Mouse (Mus musculus) layer of hippocampus, postnatal 25 days (tissue): ENCODE measurements around the gene Fam71f2. TPM values are rescaled to one million over a fixed set of nuclear protein-coding genes. Genes with fewer than 3 reads are reported as not detected.
A peak's percentile ranks its signal among the peaks of the same experiment; 100 is the strongest.

Source experiments
- DNase-seq, 2 experiments: peaks; one replicate each; pipeline ENCODE4 v3.0.0; 2022; ENCODE audit warnings: mixed read lengths in 2 of 2, low spot score in 1 of 2; ENCODE audit errors: extremely low spot score in 1 of 2
- total RNA-seq, 2 experiments: library from RNA; stranded (reverse); gene quantifications; 2 replicates each; pipeline ENCODE4 v1.2.3; 2021

Gene Fam71f2
- total RNA-seq = 1 to 10 TPM in 1 of 2 experiments, not detected in 1; 1.0 TPM

DNA sequence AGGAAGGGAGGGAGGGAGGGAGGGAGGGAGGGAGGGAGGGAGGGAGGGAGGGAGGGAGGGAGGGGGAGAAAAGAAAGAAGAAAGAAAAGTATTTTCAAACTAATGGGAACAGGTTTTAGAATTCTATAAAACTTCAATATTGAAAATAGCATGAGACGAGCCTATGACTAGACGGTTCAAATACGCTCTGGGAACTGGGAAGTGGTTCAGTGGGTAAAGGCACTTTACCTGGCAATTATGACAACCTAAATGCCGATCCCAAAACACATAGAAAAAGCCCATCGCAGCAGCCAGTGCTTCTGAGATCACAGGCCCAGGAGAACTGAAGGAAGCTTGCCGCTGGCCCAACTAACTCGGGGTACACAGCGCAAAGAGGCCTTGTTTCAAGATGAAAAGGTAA is at the start of gene Fam71f2:
Fam71f2 (plus strand) TSS at position 301 of the 400 bp plus-strand sequence.
- DNase-seq = no peak

DNA sequence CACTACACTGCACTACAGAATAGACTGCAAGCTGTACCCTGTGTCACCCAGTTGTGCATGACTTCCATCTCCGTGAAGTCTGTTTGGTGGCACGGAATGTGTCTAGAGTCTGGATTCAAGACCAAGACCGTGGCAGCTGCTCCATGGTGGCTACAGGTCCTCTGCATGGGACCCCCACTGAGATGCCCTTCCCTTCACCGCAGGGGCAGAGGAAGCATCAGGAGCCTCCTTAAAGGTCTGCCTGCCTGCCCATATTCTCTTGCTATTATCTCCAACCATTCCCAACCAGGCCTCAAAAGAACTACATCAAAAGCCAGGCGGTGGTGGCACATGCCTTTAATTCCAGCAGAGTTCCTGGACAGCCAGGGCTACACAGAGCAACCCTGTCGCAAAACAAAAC is 49.0 kb upstream of the Fam71f2 start:
- no peak for DNase-seq

DNA sequence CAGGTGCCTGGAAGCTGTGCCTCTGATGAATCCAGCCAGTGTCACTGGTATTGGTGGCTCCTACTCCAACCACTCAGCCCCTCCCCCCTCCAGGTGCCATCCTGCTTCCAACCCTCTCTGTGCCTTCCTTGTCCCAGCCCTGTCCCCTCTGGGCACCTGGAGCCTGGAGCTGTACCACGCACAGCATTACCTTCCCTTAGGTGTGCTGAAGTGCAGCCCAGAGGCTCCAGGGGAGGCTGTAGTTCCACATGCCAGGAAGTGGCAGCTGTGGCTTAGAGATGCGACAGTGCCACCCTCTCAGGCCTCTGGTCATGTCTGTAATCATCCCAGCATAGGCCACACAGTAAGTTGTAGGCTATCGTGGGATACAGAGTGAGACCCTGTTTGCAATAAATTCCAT is 47.6 kb upstream of the Fam71f2 start:
- no peak for DNase-seq

DNA sequence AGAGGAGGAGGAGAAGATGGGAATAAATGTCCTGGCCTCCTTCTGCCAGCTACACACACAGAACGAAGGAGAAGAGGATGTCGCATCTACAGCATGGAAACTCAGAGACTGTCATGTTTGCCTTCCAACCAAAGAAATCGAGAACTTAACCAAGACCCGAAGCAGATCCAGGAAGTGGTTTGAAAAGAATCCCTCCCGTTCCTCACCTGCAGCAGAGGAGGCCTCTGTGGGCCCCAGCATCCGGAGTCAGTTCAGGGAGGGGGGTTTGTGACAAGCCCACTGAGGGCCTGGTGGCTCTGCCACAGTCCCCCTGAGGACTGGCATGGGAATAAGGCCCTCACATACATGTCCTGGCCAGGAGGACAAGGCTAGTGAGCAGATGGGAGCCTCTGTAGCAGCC is 47.1 kb upstream of the Fam71f2 start:
- no peak for DNase-seq

DNA sequence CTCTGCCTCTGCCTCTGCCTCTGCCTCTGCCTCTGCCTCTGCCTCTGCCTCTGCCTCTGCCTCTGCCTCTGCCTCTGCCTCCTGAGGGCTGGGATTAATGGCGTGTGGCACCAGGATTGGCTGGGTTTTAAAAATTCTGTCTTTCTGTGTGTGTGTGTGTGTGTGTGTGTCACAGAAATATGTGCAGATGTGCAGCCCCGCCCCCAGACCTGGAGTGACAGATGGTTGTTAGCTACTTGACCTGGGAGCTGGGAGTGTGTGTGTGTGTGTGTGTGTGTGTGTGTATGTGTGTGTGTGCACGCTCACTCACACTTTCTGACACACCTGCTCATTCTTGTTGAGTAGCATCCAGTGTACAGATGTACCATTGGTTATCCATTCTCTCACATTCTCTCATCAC is 45.7 kb upstream of the Fam71f2 start:
- no peak for DNase-seq

DNA sequence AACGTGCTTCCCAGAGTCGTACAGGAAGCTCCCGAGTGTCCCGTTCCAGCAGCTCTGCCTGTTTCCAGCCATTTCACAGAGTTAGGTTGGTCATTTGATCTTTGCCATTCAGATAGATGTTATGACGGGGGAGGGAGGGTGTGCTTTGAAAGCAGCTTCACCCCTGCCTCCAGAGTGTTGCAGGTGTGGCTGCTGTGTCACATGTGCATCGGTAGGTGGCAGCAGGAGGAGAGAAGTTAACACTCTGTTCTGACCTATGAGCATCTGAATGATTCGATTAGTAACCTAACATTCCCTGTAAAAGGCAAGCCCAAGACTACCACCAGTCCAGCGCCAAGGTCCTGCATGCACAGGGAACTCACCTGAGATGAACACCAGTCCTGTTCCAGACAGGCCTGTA is 45.1 kb upstream of the Fam71f2 start:
- no peak for DNase-seq

DNA sequence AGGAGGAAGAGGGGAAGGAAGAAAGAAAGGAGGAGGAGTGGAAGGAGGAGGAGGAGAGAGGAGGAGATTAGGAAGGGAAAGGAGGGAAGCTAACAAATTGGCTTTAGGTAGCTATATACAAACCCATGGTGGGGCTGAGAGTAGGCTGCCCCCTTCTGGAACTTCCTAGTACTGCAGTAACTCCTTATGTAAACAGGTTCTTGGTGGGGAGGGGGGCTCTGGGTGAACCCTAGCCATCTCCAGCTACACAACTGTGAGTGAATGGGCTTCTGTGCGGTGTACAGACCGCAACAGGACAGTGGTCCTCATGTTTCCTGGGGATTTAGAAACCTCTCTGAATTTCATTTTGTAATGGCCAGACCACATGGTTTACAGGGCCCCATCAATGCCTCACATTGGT is 38.6 kb upstream of the Fam71f2 start:
- peak in 1 of 2 experiments; percentile 61 for DNase-seq

DNA sequence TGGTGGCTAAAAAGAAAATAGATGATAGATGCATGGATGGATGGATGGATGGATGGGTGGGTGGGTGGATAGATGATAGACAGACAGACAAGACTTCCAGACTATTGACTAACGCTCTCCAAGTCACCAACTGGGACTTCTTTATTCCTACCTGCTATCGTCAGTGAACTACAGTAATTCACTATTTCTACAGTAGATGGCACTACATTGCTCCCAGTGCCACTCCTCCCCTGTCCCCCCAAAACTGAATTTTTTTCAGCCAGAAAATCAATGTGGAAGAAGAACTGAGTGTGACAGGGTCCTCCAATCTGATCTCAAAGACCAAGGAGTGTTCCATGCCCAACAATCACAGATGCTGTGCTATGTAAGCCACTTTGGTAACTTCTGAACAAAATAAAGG is 37.7 kb upstream of the Fam71f2 start:
- DNase-seq = no peak

DNA sequence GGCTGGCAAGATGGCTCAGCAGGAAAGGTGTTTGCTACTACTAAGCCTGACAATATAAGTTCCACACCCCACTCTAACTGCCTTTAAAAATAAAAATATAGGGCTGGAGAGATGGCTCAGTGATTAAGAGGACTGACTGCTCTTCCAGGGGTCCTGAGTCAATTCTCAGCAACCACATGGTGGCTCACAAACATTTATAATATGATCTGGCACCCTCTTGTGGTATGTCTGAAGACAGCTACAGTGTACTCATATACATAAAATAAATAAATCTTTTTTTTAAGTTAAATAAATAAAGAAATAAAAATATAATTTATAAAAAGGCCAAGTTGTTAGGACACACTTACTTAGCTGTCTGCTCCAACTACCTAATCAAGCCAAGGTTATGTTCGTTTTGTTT is 37.1 kb upstream of the Fam71f2 start:
- no peak for DNase-seq

DNA sequence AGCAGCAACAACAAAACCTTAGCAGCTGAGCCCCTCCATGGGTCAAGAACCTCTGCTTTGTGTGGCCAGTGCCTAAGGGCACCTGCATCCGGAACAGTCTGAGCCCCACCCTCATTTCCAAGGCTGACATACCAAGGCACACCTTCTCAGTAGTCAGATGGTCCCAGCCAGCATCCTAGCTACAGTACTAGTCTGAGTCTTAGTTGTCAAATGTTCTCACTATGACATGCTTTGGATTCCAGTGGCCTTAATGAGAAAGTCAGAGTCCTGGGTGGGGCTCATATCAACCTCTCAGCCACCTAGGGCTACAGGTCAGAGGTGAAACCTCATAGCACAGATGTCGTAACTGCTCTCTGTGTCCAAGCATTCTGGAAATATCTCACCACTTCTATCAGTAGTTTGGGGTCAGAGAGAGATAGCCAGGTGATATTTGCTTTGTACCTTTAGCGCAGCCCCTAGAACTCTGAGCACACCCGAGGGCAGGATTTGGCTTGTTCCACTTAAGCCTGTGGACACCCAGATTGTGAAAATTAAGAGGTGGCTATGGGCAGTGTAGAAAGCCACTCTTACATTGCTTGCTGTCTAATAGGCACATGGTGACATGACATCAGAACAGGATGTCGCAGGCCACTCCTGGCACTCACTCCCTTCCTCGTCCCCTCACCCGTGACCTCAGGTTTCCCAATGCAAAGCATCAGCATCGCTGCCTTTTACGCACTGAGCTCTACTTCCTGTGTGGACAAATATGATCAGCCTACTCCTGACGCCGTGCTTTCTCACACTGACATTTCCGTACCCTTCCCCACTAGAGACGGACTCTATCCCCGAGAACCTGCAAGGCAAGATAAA is 33.9 kb upstream of the Fam71f2 start:
- DNase-seq = no peak

DNA sequence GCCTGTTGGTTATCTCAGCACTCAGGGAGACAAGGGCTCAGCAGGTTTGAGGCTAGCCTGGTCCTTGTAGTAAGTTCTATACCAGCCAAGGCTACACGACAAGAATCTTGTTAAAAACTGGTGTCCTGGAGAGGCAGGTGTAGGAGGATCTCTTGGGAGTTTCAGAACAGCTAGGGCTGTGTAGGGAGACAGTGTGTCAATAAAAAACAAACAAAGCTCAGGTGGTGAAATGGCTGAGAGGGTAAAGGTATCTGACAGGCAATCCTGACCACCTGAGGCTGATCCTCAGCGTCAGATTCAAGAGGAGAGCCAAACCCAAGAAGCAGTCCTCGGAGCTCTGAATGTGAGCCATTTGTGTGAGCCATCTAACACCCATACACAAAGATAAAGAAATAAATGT is 33.2 kb upstream of the Fam71f2 start:
- no peak for DNase-seq

DNA sequence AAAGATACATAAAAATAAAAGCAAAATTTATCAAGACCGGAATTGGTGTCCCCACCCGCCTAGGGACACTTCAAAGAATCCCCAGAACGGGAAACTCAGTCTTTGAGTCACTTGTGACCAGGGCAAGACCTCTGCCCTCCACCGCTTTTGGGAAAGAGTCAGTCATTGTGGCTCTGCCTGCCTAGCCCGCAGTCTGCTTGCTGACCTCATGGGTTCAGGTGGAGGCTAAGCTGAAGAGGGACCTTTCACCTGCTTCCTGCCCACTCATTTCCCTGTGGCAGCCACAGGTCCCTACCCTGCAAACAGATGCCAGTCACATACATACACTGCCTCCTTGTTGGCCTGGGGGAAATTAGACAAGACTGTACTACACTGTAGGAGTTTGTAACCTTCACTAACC is 32.8 kb upstream of the Fam71f2 start:
- no peak for DNase-seq

DNA sequence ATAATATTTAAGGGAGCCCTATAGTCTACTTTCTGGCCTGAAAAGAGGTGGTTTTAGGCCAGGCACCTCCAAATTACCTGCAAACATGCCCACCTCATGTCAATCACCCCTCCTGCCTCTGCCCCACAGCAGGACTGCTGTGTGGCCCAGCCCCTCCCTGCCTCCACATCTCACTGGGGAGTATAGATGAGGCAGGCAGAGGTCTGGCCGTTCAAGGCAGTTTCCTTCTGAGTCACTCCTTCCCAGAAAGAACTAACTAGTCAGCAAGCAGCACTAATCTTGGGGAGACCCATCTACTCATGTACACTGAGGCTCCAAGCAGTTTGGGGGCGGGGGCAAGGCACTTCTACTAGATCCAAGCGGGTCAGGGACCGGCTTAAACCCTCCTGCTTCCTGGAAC is 32.3 kb upstream of the Fam71f2 start:
- no peak for DNase-seq

DNA sequence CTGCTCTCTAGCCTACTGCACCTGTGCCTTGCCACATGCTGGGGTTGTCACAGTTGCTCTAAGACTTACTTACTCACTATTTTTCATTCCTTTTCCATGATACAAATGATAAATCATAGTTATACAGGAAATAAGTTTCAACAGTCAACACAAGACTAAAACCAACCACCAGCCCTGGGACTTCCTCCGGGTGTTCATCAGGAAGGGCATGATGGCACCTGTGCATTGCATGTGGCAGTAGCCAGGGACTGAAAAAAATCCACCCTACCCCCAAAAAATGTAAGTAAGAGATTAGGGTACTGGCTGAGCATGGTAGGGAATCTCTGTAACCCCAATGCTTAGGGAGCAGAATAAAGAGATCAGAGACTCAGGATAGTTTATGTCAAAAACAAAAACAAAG is 20.0 kb upstream of the Fam71f2 start:
- no peak for DNase-seq

DNA sequence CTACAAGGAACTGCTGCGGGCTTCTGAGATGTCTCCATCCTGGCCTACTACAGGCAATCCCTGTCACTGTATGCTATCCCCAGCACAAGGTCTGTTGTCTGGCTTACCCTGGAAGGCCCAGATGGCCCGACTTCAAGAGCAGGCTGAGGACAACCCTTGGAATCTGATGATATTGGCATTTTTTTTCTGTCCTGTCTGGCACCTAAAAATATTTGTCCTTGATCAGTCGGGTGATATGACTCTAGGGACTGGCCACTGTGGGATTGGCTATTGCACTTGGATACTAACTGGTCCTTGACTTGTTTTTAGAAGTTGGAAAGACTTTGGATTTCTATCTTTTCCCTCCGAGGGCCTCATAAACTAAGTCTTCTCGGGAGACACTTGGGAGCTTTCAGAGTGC is 17.6 kb upstream of the Fam71f2 start:
- no peak for DNase-seq

DNA sequence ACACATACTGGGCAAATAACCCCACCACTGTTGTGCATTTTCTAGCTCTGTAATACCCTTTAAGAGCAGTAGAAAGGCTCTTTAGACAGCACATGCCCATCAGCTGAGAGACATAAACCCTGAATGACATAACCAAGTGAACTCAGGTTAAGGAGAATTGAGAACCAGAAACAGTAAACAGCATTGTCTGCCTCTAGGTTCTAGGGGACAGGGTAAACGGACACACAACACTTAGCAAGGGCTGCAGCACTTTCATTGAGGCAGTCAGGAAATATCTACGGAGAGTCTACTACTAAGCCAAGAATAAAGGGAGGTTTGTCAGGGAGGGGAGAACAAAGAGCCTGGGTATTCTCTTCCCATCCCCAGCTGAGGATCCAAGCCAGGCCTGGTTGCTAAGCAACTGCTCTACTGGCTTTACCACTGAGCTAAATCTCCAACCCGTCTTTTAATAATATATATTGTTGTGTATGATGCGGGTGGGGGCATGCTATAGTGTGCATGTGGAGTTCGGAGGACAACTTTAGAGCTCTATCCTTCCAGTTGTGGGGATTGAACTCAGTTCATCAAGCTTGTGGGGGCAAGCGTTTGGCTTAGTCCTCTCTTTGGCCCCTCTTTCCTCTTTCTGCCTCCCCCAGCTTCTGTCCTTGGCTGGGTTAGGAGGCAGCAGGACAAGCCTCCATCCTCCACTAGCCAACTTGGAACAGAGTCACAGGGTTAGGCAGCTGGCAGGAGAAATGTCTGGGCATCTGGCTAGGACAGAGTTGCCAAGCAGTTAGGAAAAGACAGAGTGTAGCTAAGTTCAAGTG is 15.5 kb upstream of the Fam71f2 start:
- peak; percentile 11 to 32 for DNase-seq

DNA sequence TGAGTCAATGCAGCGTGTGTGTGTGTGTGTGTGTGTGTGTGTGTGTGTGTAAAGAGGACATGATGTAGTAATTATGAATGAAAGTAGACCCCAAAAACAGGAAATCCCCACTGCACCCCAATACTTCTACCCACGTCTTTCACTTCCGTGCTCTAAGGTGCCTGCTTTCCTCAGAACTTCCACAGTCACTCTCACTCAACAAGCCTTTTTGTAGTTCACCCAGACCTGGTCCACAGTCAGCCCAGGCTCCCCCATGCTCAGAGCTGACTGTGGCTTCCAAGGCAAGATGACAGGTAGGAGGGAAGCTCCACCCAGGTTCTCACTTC is 15.0 kb upstream of the Fam71f2 start:
- no peak for DNase-seq

DNA sequence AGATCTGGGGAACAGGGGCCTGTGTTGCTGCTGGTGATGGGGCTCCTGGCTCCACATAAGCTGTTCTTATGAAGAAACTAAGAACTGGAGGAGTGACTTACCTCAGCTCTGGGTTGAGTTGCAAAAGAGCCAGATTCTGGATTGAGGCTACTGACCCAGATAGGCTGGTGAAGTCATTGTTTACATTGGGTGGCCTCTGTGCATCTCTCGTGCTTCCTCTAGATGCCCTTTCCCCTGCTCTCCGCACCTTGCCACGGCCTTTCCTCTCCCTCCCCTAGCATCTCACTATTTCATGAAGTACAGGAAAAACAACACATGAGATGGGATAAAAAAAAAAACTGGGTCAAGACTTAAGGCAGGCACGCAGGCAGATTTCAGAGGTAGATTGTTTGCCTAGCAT is 12.5 kb upstream of the Fam71f2 start:
- DNase-seq = no peak

DNA sequence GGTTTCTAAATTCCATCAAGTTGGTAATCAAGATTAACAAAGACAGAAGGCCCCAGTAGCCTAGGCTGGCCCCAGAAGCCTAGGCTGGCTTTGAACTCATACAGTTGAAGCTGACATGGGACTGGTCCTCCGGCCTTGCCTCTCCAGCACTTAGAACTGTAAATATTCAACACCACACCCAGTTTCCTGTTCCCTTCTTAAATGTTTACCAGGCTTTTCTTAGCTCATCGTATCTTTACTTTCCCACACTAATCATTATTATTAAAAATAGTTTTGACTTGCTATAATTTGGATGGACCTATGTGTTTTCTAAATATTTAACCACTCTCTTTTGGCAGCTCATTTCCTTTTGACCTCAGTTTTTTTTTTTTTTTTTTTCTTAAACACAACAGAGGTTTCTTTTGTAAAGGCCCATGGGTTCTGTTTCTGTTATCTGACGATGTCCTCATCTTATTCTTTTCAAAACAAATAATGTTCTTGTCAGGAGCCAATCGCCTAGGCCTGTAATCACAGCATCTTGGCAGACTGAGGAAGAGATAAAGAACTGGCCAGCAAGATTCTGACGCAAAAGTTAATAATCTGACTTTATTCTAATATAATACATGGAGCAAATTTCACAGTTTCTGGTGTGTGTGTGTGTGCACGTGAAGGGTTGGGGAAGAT is 10.3 kb upstream of the Fam71f2 start:
- no peak for DNase-seq

DNA sequence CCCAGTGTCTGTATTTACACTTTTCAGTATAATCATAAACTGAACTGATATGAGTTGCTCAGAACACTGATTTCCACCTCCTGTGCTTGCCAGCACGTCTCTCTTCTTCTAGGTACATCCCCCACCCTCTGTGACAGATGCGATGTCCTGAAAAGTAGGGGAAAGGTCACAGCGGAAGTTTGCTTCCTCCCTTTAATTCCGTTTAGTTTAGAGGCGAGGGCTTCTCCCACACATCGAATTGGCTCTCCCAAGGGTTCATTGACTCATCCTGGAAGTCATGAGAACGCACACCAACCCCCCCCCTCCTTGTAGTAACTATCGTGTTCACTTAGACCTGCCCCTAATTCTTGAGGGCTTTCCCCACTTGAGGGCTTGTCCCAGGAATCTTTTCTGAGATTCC is 8.4 kb upstream of the Fam71f2 start:
- no peak for DNase-seq

DNA sequence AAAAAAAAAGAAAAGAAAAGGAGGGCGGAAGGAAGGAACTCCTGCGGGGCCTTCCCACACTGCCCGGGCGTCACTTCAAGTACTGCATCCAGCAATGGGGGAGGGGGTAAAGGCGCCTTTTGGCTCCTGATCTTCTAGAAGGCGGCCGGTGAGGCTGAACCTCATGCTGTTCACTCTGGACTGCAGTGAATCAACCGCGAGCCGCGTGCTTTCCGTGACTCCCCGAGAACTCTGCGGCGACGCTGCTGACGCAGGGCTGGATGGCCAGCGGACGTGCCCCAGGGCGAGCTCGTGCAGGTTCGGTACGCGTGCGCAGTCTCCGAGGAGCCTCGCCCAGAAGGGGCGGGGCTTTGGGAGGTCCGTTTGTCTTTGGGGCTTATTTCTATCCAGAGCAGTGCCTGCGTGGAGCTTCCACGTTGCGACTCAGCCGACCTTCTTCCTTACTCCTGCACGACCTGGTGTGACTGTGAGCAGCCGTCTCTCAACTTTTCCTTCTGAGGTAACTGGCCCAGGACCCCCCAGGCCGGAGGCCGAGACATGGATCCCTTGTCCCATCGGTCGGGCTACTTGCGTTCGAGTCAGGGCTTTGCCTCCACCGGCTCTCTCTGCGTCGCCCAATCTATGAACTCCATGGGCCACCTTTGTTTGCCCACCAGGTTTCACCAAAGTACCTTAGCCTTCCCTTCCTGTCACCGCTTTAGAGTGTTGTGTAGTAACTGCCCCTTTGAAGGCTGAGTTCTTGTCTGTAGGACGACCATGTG is 6.9 kb upstream of the Fam71f2 start, which contains the start of gene Hilpda:
Hilpda (plus strand) TSS at position 177 of the 761 bp plus-strand sequence.
- DNase-seq = peak; percentile 77 to 81
